Mouse (Mus musculus): ENCODE results near the gene Tnrc6b.

The Tnrc6b gene

DNA sequence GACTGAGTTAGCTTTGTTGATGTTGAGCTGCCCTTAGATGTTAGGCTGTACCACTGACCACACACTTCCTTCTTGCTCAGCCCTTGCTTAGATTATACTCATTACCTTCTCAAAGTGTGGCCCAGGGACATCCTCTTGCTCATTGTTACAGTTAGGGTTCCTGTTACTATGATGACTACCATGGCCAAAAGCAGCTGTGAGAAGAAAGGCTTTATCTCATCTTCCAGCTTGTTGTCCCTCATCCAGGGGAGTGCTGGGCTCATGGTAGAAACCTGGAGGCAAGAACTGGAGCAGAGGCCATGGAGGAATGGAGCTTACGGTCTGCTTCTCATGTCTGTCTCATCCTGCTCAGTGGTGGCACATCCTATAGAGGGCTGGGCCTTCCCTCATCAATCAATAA lies 28.9 kb downstream of the Tnrc6b start:
- DNase-seq (ENCODE audit: low read depth) = no peak

GRCm38 (mm10) chr15:80741836-80742235 lies 30.7 kb downstream of the Tnrc6b start:
- DNase-seq (ENCODE audit: low read depth) = no peak

- no peak for DNase-seq (ENCODE audit: low read depth)
Observed at GRCm38 (mm10) chr15:80742991-80743474, 31.9 kb downstream of the Tnrc6b start.

DNA sequence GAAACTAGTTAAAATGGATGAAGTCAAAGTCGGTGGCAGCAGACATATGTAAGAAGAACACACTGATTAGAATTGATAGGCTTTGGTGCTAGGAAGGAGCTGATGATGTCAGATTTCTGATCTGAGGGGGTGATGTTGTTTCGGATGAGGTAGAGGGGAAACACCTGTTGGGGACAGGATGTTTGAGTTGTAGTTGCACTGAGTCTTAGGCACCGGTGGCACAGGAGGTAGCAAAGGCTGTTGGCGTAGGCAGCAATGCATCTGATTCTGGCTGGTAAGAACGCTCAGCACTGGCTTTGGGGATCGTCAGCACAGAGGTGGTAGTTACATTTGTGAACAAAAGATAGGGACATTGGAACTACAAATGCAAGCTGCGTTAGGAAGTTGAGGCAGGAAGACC lies 32.5 kb downstream of the Tnrc6b start:
- DNase-seq (ENCODE audit: low read depth) = no peak

DNA sequence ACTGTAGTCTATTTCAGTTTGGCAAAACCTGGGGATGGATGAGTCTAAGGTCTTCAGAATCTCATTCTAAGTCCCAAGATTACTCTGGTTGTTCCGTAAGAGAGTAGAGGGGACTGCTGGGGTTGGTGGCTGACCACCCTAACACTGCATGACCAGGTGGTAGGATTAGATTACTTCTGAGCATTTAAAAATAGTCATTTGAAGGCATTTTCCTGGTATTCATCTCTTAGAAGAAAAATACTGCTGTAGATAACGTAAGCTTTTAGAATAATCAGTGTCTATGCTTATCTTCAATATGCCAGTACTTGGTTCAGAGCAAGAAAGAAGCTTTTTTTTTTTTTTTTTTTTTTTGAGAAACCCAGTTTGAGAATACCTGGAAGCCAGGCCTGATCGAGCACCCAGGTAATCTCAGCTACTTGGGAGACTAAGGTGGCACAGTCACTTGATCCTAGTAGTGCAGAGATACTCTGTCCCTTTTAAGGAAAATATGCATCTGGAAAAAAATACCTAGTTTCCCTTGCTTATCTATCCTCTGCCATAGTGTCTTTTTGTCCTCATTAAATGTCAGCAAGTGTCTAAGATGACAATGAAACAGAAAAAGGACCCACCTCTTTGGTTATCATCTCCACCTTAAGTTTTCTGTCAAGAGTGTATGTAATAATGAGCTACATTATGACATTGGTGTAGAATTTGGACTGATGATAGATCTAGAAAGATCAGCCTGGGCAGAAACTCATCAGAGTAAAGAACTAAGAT lies 33.7 kb downstream of the Tnrc6b start:
- DNase-seq (ENCODE audit: low read depth) = no peak

GRCm38 (mm10) chr15:80748979-80749378 lies 37.9 kb downstream of the Tnrc6b start:
- DNase-seq (ENCODE audit: low read depth) = no peak

DNA sequence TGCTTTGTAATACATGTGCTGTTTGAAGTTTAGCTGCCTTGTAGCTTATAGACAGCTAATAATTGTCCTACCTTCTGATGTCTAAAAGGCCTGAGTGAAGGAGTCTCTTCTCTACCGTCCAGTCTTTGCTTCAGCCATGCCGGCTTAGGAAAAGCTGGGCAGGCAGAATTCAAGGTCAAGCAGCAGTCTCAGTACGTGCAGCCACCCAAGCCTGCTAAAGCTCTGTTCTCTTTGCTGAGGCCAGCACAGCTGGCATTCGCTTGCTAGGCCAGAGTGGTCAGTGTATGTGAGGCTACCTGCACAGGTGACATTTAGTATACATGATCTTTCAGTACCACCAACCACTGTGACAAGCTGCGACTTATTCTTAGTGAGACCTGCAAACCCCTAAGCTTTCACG lies 42.2 kb downstream of the Tnrc6b start:
- DNase-seq (ENCODE audit: low read depth) = no peak

DNA sequence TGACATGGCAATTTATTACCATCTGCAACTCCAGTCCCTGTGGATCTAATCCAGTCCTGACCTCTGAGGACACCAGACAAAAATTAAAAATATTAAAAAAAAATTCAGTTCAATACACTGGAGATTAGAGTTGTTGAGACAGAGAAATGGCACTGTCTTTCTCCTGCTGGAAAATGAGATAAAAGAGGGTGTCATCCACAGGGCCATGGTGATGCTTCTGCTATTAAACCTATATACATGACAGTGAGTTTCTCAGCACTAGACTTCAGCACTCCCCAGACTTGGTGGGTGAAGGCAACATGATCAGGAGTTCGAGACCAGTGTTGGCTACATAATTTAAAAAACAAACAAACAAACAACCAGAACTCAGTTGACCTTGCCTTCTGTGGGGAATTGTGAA lies 43.0 kb downstream of the Tnrc6b start:
- no peak for DNase-seq (ENCODE audit: low read depth)

DNA sequence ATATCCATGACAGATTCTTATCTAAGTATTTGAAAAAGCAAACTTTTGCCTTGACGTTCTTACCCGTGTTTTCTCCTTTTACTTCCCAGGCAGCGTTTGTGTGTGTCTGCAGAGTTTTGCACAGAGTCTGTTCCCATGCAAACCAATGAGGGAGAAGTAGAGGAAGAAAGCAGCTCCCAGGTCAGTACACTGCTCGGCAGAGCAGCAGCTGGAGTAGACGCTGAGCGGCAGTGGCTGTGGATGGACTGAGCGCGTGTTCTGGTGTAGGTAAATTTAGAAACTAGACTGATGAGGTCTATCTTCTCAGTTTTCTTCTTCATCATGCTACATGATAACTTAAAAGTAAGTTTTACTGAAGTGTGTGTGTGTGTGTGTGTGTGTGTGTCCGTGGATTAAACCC lies 48.3 kb downstream of the Tnrc6b start:
- DNase-seq (ENCODE audit: low read depth) = no peak

DNA sequence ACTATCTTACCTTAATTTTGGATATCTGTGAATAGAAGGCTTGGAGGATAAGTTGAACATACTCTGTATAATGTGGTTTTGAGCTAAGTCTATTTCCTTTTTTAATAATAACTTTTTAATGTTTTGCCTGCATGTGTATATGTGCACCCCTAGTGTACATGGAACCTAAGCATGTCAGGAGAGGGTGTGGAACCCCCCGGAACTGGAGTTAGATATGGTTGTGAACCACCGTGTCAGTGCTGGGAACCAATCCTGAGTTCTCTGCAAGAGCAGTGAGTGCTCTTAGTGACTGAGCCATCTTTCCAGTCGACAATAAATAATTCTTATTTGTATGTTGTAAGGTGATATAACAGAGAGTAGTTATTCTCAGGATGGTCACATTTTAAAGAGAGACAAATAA lies 49.4 kb downstream of the Tnrc6b start:
- DNase-seq (ENCODE audit: low read depth) = no peak

GRCm38 (mm10) chr15:80760935-80761334 lies 49.8 kb downstream of the Tnrc6b start:
- no peak for DNase-seq (ENCODE audit: low read depth)

DNA sequence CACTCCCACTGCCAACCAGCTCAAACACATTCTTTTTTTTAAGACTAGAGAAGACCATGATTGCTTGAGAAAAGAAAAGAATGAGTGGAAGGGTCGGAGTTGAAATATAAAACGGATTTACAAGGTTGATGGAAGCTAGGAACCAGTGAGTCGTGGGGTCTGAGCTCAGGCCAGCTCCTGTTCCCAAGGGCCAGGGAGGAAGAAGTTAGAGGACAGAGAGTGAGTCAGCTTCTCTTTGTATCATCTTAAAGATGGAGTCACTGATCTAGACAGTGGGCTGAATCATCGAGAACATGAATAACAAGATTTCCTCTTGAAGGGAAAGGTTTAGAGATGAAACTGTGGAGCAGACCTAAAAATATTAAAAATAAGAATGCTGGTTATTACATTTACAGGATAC lies 51.5 kb downstream of the Tnrc6b start:
- no peak for DNase-seq (ENCODE audit: low read depth)

- DNase-seq (ENCODE audit: low read depth) = no peak
Observed at GRCm38 (mm10) chr15:80764666-80765065, 53.6 kb downstream of the Tnrc6b start.

DNA sequence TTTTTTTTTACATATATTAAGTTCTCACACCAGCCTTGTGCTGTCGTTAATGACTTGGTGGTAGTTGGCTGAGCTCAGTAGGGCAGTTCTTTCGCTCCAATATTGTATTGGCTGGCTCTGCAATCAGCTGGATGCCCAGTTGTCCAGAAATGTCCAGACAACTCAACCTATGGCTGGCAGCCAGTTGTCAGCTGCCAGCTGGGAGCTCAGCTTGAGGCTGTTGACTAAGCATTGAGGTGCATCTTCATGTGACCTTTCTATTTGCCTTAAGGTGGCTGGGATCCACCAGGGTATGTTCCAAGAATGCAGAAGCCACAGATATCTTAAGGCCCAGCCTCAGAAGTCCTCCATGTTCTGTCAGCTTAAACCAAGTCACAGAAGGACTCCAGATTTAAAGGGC lies 54.3 kb downstream of the Tnrc6b start:
- DNase-seq (ENCODE audit: low read depth) = no peak

GRCm38 (mm10) chr15:80768216-80768615 lies 57.1 kb downstream of the Tnrc6b start:
- DNase-seq (ENCODE audit: low read depth) = no peak

- DNase-seq (ENCODE audit: low read depth) = no peak
Observed at GRCm38 (mm10) chr15:80771926-80772441, 60.9 kb downstream of the Tnrc6b start.

- no peak for DNase-seq (ENCODE audit: low read depth)
Observed at GRCm38 (mm10) chr15:80774666-80775065, 63.6 kb downstream of the Tnrc6b start.

DNA sequence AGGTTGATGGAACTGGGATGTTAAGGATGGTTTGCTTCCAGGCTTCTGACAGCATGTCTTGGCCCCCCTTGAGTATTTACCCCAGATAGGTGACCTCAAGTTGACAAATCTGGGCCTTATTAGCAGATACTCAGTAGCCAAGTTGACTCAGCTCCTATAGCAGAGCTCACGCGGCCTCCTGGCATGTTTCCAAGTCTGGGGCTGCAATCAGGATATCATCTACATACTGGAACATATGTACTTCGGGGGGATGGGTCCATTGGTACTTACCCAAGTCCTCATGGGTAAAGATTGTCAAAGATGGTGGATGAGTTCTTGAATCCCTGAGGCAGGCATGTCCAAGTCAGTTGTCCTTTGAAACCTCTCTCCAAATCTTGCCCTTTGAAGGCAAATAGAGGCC lies 67.9 kb downstream of the Tnrc6b start:
- no peak for DNase-seq (ENCODE audit: low read depth)

- DNase-seq (ENCODE audit: low read depth) = no peak
Observed at GRCm38 (mm10) chr15:80780154-80780751, 69.1 kb downstream of the Tnrc6b start.

DNA sequence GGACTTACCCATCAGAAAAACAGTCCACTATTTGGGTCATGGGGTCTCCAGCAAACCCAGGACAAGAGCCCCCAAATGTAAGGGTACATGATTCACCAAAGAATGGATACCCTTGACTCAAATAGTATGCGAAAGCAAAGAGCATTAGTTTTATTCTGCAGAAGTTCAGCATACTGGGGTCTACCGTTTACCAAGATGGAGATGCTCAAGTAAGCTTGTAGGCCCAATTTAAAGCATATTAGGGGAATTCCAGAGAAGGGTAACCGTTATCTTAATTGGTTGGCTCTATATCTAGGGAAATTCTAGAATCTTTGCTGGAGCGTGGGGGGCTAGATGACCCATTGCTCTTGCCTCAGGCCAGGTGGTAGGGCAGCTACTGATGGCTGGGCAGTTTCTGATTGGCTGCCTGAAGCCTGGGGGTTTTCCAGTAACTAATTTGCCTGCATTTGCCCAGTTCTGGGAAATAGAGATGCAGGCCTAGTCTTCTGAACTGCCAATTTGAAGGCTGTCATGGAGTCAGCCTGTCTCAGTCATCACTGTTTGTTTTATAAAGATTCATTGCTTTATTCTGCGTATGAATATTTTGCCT lies 70.2 kb downstream of the Tnrc6b start:
- no peak for DNase-seq (ENCODE audit: low read depth)

GRCm38 (mm10) chr15:80784553-80784971 lies 73.4 kb downstream of the Tnrc6b start:
- DNase-seq (ENCODE audit: low read depth) = no peak

GRCm38 (mm10) chr15:80785699-80786098 lies 74.6 kb downstream of the Tnrc6b start:
- DNase-seq (ENCODE audit: low read depth) = no peak

GRCm38 (mm10) chr15:80787746-80788145 lies 76.6 kb downstream of the Tnrc6b start:
- no peak for DNase-seq (ENCODE audit: low read depth)
